Comparison of ENCODE assay signal across 8 mouse cellular contexts in genomic region chr14:121379116-121379826, GRCm38 (mm10). TPM values are rescaled to one million over a fixed set of nuclear protein-coding genes. Genes with fewer than 3 reads are reported as not detected.
DNase-seq lines count a peak whose midpoint lies in the region; ATAC-seq lines count a peak whose summit lies in the region.

No protein-coding gene starts in this region.

- H3K4me2 ChIP-seq in midbrain, embryonic 11.5 days, result peak overlapping the region; percentile 87

- peak overlapping the region; percentile 95 for H3K9ac ChIP-seq in midbrain, embryonic 11.5 days (ENCODE audit: low read length)

- under 1% methylated on average over 70 of the region's 79 CpGs for WGBS in embryonic facial prominence, embryonic 10.5 days
- 2% methylated on average over 55 of the region's 79 CpGs for WGBS in limb, embryonic 10.5 days
- WGBS in midbrain, embryonic 11.5 days, result under 1% methylated on average over 54 of the region's 79 CpGs

- peaks cover 41% of the 10 kb centered on the region for H3K4me1 ChIP-seq in embryonic facial prominence, embryonic 10.5 days
- peaks cover 31% of the 10 kb centered on the region for H3K4me1 ChIP-seq in limb, embryonic 10.5 days
- peaks cover 19% of the 10 kb centered on the region for H3K4me1 ChIP-seq in midbrain, embryonic 11.5 days (ENCODE audit: control insufficient read depth, insufficient read depth, low read length)

- peak; percentile 93 for DNase-seq in adrenal gland, adult 2 months
- DNase-seq in embryonic facial prominence, embryonic 10.5 days (ENCODE audit: low spot score), result peak; percentile 88
- DNase-seq in heart, adult 11 months, result peak; percentile 99
- peak; percentile 77 for DNase-seq in kidney, adult 11 months
- DNase-seq in limb, embryonic 10.5 days (ENCODE audit: low spot score), result peak; percentile 87
- peak; percentile 98 for DNase-seq in midbrain, embryonic 11.5 days (ENCODE audit: low spot score, missing footprints)
- peak; percentile 75 for DNase-seq in right cerebral cortex, postnatal 4 days
- peak; percentile 81 for DNase-seq in yolk sac, embryonic 10.5 days (ENCODE audit: low spot score)

- peaks cover 11% of the 10 kb centered on the region for H3K36me3 ChIP-seq in embryonic facial prominence, embryonic 10.5 days (replicated peaks)
- peaks cover 8% of the 10 kb centered on the region for H3K36me3 ChIP-seq in limb, embryonic 10.5 days
- H3K36me3 ChIP-seq in midbrain, embryonic 11.5 days (ENCODE audit: control insufficient read depth, insufficient read depth, low read length), result no peaks in the 10 kb centered on the region

- no peaks in the 10 kb centered on the region for H3K9me3 ChIP-seq in embryonic facial prominence, embryonic 10.5 days
- no peaks in the 10 kb centered on the region for H3K9me3 ChIP-seq in limb, embryonic 10.5 days (replicated peaks)
- no peaks in the 10 kb centered on the region for H3K9me3 ChIP-seq in midbrain, embryonic 11.5 days (ENCODE audit: control insufficient read depth, low read length)

- H3K27ac ChIP-seq in embryonic facial prominence, embryonic 10.5 days (replicated peaks), result peak overlapping the region; percentile 97
- peak overlapping the region; percentile 97 for H3K27ac ChIP-seq in limb, embryonic 10.5 days
- peak overlapping the region; percentile 83 for H3K27ac ChIP-seq in midbrain, embryonic 11.5 days (ENCODE audit: low read depth, low read length)

- peak; percentile 92 for ATAC-seq in midbrain, embryonic 11.5 days (ENCODE audit: low FRiP score)

- peak overlapping the region; percentile 94 for H3K4me3 ChIP-seq in embryonic facial prominence, embryonic 10.5 days
- peak overlapping the region; percentile 99 for H3K4me3 ChIP-seq in limb, embryonic 10.5 days
- peak overlapping the region; percentile 94 for H3K4me3 ChIP-seq in midbrain, embryonic 11.5 days (ENCODE audit: low read depth, low read length)

- peaks cover 6% of the 10 kb centered on the region; the same call in 1 of the 2 replicates for H3K27me3 ChIP-seq in embryonic facial prominence, embryonic 10.5 days (replicated peaks; ENCODE audit: low read depth, poor library complexity, severe bottlenecking)
- H3K27me3 ChIP-seq in limb, embryonic 10.5 days (ENCODE audit: low read depth, poor library complexity, severe bottlenecking), result no peaks in the 10 kb centered on the region
- H3K27me3 ChIP-seq in midbrain, embryonic 11.5 days (ENCODE audit: control insufficient read depth, insufficient read depth, low read length), result no peaks in the 10 kb centered on the region

RNA-seq across cellular contexts. Expression of gene Stk24, which starts 0.5 kb away (rescaled TPM):
- total RNA-seq in adrenal gland, adult 2 months (2021), result 100 to 1,000 TPM in 1 of 2 experiments, 10 to 100 TPM in 1; 94.2 to 129 TPM
- polyA plus RNA-seq in adrenal gland, adult 2 months (2012; rRNA removed), result 23.8 and 34.2 TPM in 2 replicates
- 39.9 and 43.0 TPM in 2 replicates for polyA plus RNA-seq in embryonic facial prominence, embryonic 10.5 days (2016; fragmentation: Nextera tagmentation; extraction: Ambion mirVana)
- 43.2 and 43.8 TPM in 2 replicates for polyA plus RNA-seq in limb, embryonic 10.5 days (2016; fragmentation: Nextera tagmentation; extraction: Ambion mirVana)
- 40.4 and 43.5 TPM in 2 replicates for polyA plus RNA-seq in midbrain, embryonic 11.5 days (2014; fragmentation: Nextera tagmentation; extraction: Ambion mirVana)

Comparison
In these comparisons a context has a peak if more than half of its experiments do, and no peak if none do; other contexts are left out.
1. Peak in every context shown above with its lines: DNase-seq, ATAC-seq, H3K4me3 ChIP-seq and H3K27ac ChIP-seq.